Mouse (Mus musculus): Measurements from ENCODE around the gene D1Ertd622e. TPM values are rescaled to one million over a fixed set of nuclear protein-coding genes. Genes with fewer than 3 reads are reported as not detected.

The D1Ertd622e gene
- 9.9 and 10.3 TPM in 2 replicates for polyA plus RNA-seq (2016; fragmentation: Nextera tagmentation; extraction: Ambion mirVana)

- under 1% methylated on average over 83 of the region's 106 CpGs for WGBS
- no peaks in the 10 kb centered on the region for H3K9me3 ChIP-seq (replicated peaks)
- DNase-seq (ENCODE audit: low spot score): peak; percentile 79
- peak within 1 kb of the TSS; percentile 84 for H3K4me3 ChIP-seq
- H3K4me1 ChIP-seq: peaks cover 17% of the 10 kb centered on the region; the same call in 1 of the 2 replicates
- H3K36me3 ChIP-seq: no peaks in the 10 kb centered on the region
- peaks cover 4% of the 10 kb centered on the region; the same call in 1 of the 2 replicates for H3K27me3 ChIP-seq (ENCODE audit: low read depth, poor library complexity, severe bottlenecking)
- H3K27ac ChIP-seq: peak within 1 kb of the TSS; percentile 91
These were observed at the start of gene D1Ertd622e for GRCm38 (mm10) chr1:97661406-97662241. Gene D1Ertd622e, minus strand, starts transcription at chr1:97662074.

- H3K4me1 ChIP-seq: no peaks in the 10 kb centered on the region
- DNase-seq (ENCODE audit: low spot score): no peak
- 94% methylated on average over 3 of the region's 3 CpGs for WGBS
- peaks cover 67% of the 10 kb centered on the region for H3K36me3 ChIP-seq
- H3K4me3 ChIP-seq: no peak overlapping the region
- H3K9me3 ChIP-seq (replicated peaks): no peaks in the 10 kb centered on the region
- no peaks in the 10 kb centered on the region for H3K27me3 ChIP-seq (ENCODE audit: low read depth, poor library complexity, severe bottlenecking)
- H3K27ac ChIP-seq: no peak overlapping the region
These were observed 48.6 kb upstream of the D1Ertd622e start for GRCm38 (mm10) chr1:97710520-97710919.

- no peak overlapping the region for H3K4me3 ChIP-seq
These were observed 43.5 kb upstream of the D1Ertd622e start for GRCm38 (mm10) chr1:97705389-97705788.

GRCm38 (mm10) chr1:97704646-97705045 is 42.8 kb upstream of the D1Ertd622e start:
- Histone ChIP-seq H3K4me3 (no peak overlapping the region), H3K9me3 (replicated peaks) (no peaks in the 10 kb centered on the region), H3K36me3 (peaks cover 26% of the 10 kb centered on the region), H3K27ac (no peak overlapping the region), H3K4me1 (no peaks in the 10 kb centered on the region), H3K27me3 (ENCODE audit: low read depth, poor library complexity, severe bottlenecking) (no peaks in the 10 kb centered on the region)
- no peak for DNase-seq (ENCODE audit: low spot score)
- WGBS: 93% methylated on average over 1 of the region's 1 CpGs

More at GRCm38 (mm10) chr1:97705389-97705788, 43.5 kb upstream of the D1Ertd622e start:
- H3K27ac ChIP-seq: no peak overlapping the region
- H3K9me3 ChIP-seq (replicated peaks): no peaks in the 10 kb centered on the region
- no peaks in the 10 kb centered on the region for H3K4me1 ChIP-seq
- no peak for DNase-seq (ENCODE audit: low spot score)
- H3K27me3 ChIP-seq (ENCODE audit: low read depth, poor library complexity, severe bottlenecking): no peaks in the 10 kb centered on the region
- peaks cover 34% of the 10 kb centered on the region for H3K36me3 ChIP-seq

- no peaks in the 10 kb centered on the region for H3K9me3 ChIP-seq (replicated peaks)
- H3K4me1 ChIP-seq: no peaks in the 10 kb centered on the region
- no peak for DNase-seq (ENCODE audit: low spot score)
- no peaks in the 10 kb centered on the region for H3K27me3 ChIP-seq (ENCODE audit: low read depth, poor library complexity, severe bottlenecking)
- no peaks in the 10 kb centered on the region for H3K36me3 ChIP-seq
- H3K27ac ChIP-seq: no peak overlapping the region
- H3K4me3 ChIP-seq: no peak overlapping the region
- 21% methylated on average over 11 of the region's 11 CpGs for WGBS
These were observed 37.2 kb upstream of the D1Ertd622e start for GRCm38 (mm10) chr1:97698956-97699570.

GRCm38 (mm10) chr1:97697273-97697672 is 35.4 kb upstream of the D1Ertd622e start:
- Histone ChIP-seq H3K36me3 (no peaks in the 10 kb centered on the region), H3K9me3 (replicated peaks) (no peaks in the 10 kb centered on the region), H3K4me3 (no peak overlapping the region), H3K4me1 (no peaks in the 10 kb centered on the region), H3K27me3 (ENCODE audit: low read depth, poor library complexity, severe bottlenecking) (no peaks in the 10 kb centered on the region), H3K27ac (no peak overlapping the region)
- 86% methylated on average over 1 of the region's 1 CpGs for WGBS
- DNase-seq (ENCODE audit: low spot score): no peak

- H3K9me3 ChIP-seq (replicated peaks): no peaks in the 10 kb centered on the region
- no peak for DNase-seq (ENCODE audit: low spot score)
- H3K4me1 ChIP-seq: no peaks in the 10 kb centered on the region
- no peaks in the 10 kb centered on the region for H3K36me3 ChIP-seq
- H3K4me3 ChIP-seq: no peak overlapping the region
- no peaks in the 10 kb centered on the region for H3K27me3 ChIP-seq (ENCODE audit: low read depth, poor library complexity, severe bottlenecking)
- H3K27ac ChIP-seq: no peak overlapping the region
These were observed 32.0 kb upstream of the D1Ertd622e start for GRCm38 (mm10) chr1:97693825-97694224.

- Histone ChIP-seq H3K4me1 (no peaks in the 10 kb centered on the region), H3K27ac (no peak overlapping the region), H3K27me3 (ENCODE audit: low read depth, poor library complexity, severe bottlenecking) (no peaks in the 10 kb centered on the region), H3K9me3 (replicated peaks) (no peaks in the 10 kb centered on the region), H3K4me3 (no peak overlapping the region), H3K36me3 (no peaks in the 10 kb centered on the region)
- peak; percentile 52 for DNase-seq (ENCODE audit: low spot score)
- 24% methylated on average over 3 of the region's 3 CpGs for WGBS
These were observed 26.9 kb upstream of the D1Ertd622e start for GRCm38 (mm10) chr1:97688756-97689155.

- DNase-seq (ENCODE audit: low spot score): no peak
- no peaks in the 10 kb centered on the region for H3K4me1 ChIP-seq
- no peaks in the 10 kb centered on the region for H3K36me3 ChIP-seq
- H3K4me3 ChIP-seq: no peak overlapping the region
- WGBS: 70% methylated on average over 4 of the region's 4 CpGs
- no peak overlapping the region for H3K27ac ChIP-seq
- H3K9me3 ChIP-seq (replicated peaks): no peaks in the 10 kb centered on the region
- no peaks in the 10 kb centered on the region for H3K27me3 ChIP-seq (ENCODE audit: low read depth, poor library complexity, severe bottlenecking)
These were observed 14.8 kb upstream of the D1Ertd622e start for GRCm38 (mm10) chr1:97676526-97677177.

- WGBS: 92% methylated on average over 2 of the region's 2 CpGs
- no peaks in the 10 kb centered on the region for H3K27me3 ChIP-seq (ENCODE audit: low read depth, poor library complexity, severe bottlenecking)
- H3K36me3 ChIP-seq: no peaks in the 10 kb centered on the region
- H3K4me1 ChIP-seq: no peaks in the 10 kb centered on the region
- H3K9me3 ChIP-seq (replicated peaks): no peaks in the 10 kb centered on the region
- no peak overlapping the region for H3K27ac ChIP-seq
- H3K4me3 ChIP-seq: no peak overlapping the region
- no peak for DNase-seq (ENCODE audit: low spot score)
These were observed 14.2 kb upstream of the D1Ertd622e start for GRCm38 (mm10) chr1:97676115-97676514.

GRCm38 (mm10) chr1:97672849-97673248 is 11.0 kb upstream of the D1Ertd622e start:
- Histone ChIP-seq H3K27me3 (ENCODE audit: low read depth, poor library complexity, severe bottlenecking) (no peaks in the 10 kb centered on the region), H3K27ac (no peak overlapping the region), H3K4me3 (no peak overlapping the region), H3K4me1 (no peaks in the 10 kb centered on the region), H3K9me3 (replicated peaks) (no peaks in the 10 kb centered on the region), H3K36me3 (no peaks in the 10 kb centered on the region)
- no peak for DNase-seq (ENCODE audit: low spot score)
- 78% methylated on average over 2 of the region's 2 CpGs for WGBS

- DNase-seq (ENCODE audit: low spot score): no peak
- WGBS: 90% methylated on average over 1 of the region's 1 CpGs
These were observed 5.4 kb upstream of the D1Ertd622e start for GRCm38 (mm10) chr1:97667288-97667687.

GRCm38 (mm10) chr1:97662324-97662723 is 450 bp upstream of the D1Ertd622e start:
- Histone ChIP-seq H3K4me1 (peaks cover 17% of the 10 kb centered on the region; the same call in 1 of the 2 replicates), H3K4me3 (peak overlapping the region; percentile 84), H3K27ac (peak overlapping the region; percentile 91), H3K27me3 (ENCODE audit: low read depth, poor library complexity, severe bottlenecking) (peaks cover 4% of the 10 kb centered on the region; the same call in 1 of the 2 replicates), H3K36me3 (no peaks in the 10 kb centered on the region), H3K9me3 (replicated peaks) (no peaks in the 10 kb centered on the region)
- no peak for DNase-seq (ENCODE audit: low spot score)
- WGBS: 24% methylated on average over 7 of the region's 7 CpGs

More at GRCm38 (mm10) chr1:97667288-97667687, 5.4 kb upstream of the D1Ertd622e start:
- no peaks in the 10 kb centered on the region for H3K4me1 ChIP-seq
- no peaks in the 10 kb centered on the region for H3K9me3 ChIP-seq (replicated peaks)
- H3K36me3 ChIP-seq: no peaks in the 10 kb centered on the region
- no peak overlapping the region for H3K4me3 ChIP-seq
- H3K27ac ChIP-seq: no peak overlapping the region
- peaks cover 4% of the 10 kb centered on the region; the same call in 1 of the 2 replicates for H3K27me3 ChIP-seq (ENCODE audit: low read depth, poor library complexity, severe bottlenecking)
